Mouse (Mus musculus) G1E (cell line): ENCODE data around the gene Iqcn. TPM values are rescaled to one million over a fixed set of nuclear protein-coding genes. Genes with fewer than 3 reads are reported as not detected.

Experiments
- ATAC-seq: 2 replicates; pipeline ENCODE4 v1.8.0; 2016; ENCODE audit warnings: mild to moderate bottlenecking; ENCODE audit not compliant: insufficient number of reproducible peaks, poor library complexity, low FRiP score, severe bottlenecking; ENCODE audit errors: extremely low read depth
- DNase-seq: peaks from one replicate; pipeline ENCODE4 v3.0.0; 2012; ENCODE audit warnings: low spot score
- H3K27me3 ChIP-seq: 2 replicates; pipeline ENCODE4 v1.6.1; 2012; ENCODE audit warnings: mild to moderate bottlenecking, low read length, inconsistent platforms; ENCODE audit not compliant: insufficient read depth
- H3K36me3 ChIP-seq: replicated peaks from 2 replicates; pipeline ENCODE3; 2012; ENCODE audit warnings: mild to moderate bottlenecking, inconsistent platforms
- H3K4me1 ChIP-seq: 2 replicates; pipeline ENCODE4 v1.6.1; 2012; ENCODE audit warnings: low read depth, low read length, inconsistent platforms, mixed read lengths; ENCODE audit not compliant: insufficient read depth
- H3K4me3 ChIP-seq: 2 replicates; pipeline ENCODE4 v1.5.1; 2012; ENCODE audit warnings: low read depth, mild to moderate bottlenecking, inconsistent platforms, low read length, moderate library complexity, mixed read lengths
- H3K9me3 ChIP-seq: replicated peaks from 2 replicates; pipeline ENCODE4 v1.6.1; 2012; ENCODE audit warnings: inconsistent platforms
- CTCF ChIP-seq: IDR thresholded peaks from 2 replicates; pipeline ENCODE4 v1.5.1; 2012; ENCODE audit warnings: low read depth, low read length, inconsistent platforms, mixed read lengths
- GATA1 ChIP-seq: IDR thresholded peaks from 2 replicates; pipeline ENCODE4 v1.6.1; 2012; ENCODE audit warnings: borderline replicate concordance, low read length, inconsistent platforms, mixed read lengths
- GATA2 ChIP-seq: IDR thresholded peaks from 2 replicates; pipeline ENCODE4 v1.6.1; 2012; ENCODE audit warnings: low read depth, low read length, inconsistent platforms, borderline replicate concordance
- POLR2AphosphoS5 ChIP-seq: IDR thresholded peaks from 2 replicates; pipeline ENCODE4 v1.6.1; 2012; ENCODE audit warnings: low read depth, low read length, inconsistent platforms; ENCODE audit not compliant: insufficient replicate concordance
- TAL1 ChIP-seq: conservative IDR thresholded peaks from 2 replicates; pipeline ENCODE4 v1.6.1; 2012; ENCODE audit warnings: low read depth, low read length, inconsistent platforms, mixed read lengths
- polyA plus RNA-seq: library from polyadenylated mRNA; stranded (reverse); fragments of >175 nt; gene quantifications from 2 replicates; pipeline ENCODE4 v1.2.3, GENCODE M21; 2012
- total RNA-seq, 2 experiments: library from RNA; stranded (forward) in 1 of 2; stranded (reverse) in 1 of 2; fragments of 200-1000 nt in 1 of 2; fragments of >200 nt in 1 of 2; fragmentation: Nextera tagmentation in 1 of 2; gene quantifications; 2 replicates each; pipeline ENCODE4 v1.2.3; 2014 to 2017

Iqcn gene
- total and polyA plus RNA-seq, 3 experiments: 0.05 TPM; not detected in 2

GRCm38 (mm10) chr8:70763354-70763753 lies 60.1 kb downstream of the Iqcn start:
- Histone ChIP-seq H3K27me3 (no peaks in the 10 kb centered on the region), H3K9me3 (no peaks in the 10 kb centered on the region), H3K36me3 (peaks cover 62% of the 10 kb centered on the region), H3K4me1 (peaks cover 90% of the 10 kb centered on the region), H3K4me3 (peak overlapping the region; percentile 63; the same call in 1 of the 2 replicates)
- DNase-seq: no peak
- no peak for ATAC-seq
- TF ChIP-seq TAL1: no peak
- peak; percentile 82 for TF ChIP-seq CTCF

DNA sequence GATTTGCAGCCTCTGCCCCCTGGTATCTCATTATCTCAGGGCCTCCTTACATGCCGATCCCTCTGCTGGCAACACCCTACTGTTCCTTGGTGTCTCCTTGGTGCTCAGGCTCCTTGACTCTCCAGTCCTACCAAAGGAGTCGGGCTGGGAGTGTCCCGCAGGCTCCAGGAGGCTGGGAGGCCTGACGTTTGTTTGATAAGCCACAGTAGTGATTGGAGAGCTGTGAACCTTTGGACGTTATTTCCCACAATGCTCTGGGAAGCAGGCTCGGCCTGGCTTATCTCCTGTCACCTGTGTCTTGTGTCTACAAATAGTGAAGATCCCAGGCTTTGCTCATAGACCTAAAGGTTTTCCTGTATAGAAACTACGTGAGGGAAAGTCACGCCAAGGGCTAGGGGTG lies 60.8 kb downstream of the Iqcn start:
- peak overlapping the region; percentile 63; the same call in 1 of the 2 replicates for H3K4me3 ChIP-seq
- no peaks in the 10 kb centered on the region for H3K9me3 ChIP-seq
- TF ChIP-seq TAL1 (peak; percentile 46), GATA2 (no peak), POLR2AphosphoS5 (no peak)
- ATAC-seq (0 out of 2 replicates have a peak, but pooled peaks have one; percentile 6), DNase-seq (no peak)
- peaks cover 62% of the 10 kb centered on the region for H3K36me3 ChIP-seq
- H3K4me1 ChIP-seq: peaks cover 90% of the 10 kb centered on the region
- no peaks in the 10 kb centered on the region for H3K27me3 ChIP-seq

DNA sequence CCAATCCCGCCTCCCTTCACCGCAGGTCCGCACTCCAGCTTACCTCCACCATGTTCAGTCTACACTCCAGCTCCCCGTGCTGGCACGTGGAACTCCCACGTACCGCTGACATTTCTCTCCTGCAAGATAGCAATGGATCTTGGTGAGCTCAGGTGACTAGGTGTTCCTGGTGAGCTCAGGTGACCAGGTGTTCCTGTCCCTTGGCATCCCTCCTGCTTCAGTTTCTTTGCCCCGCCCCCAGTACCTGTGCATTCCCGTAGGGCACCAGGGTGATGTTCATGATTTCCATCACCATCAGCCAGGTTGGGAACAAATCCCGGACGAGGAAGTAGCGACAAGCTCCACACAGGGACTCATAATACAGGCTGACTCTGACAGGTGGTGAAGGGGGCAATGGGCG lies 61.4 kb downstream of the Iqcn start:
- TF ChIP-seq GATA1: no peak
- no peak for TF ChIP-seq CTCF
- TF ChIP-seq GATA2: no peak
- no peak for TF ChIP-seq POLR2AphosphoS5
- TF ChIP-seq TAL1: no peak
- H3K4me3 ChIP-seq: peak overlapping the region; percentile 63; the same call in 1 of the 2 replicates
- no peak for ATAC-seq

GRCm38 (mm10) chr8:70765329-70765728 lies 62.1 kb downstream of the Iqcn start:
- H3K4me1 ChIP-seq: peaks cover 89% of the 10 kb centered on the region
- no peaks in the 10 kb centered on the region for H3K9me3 ChIP-seq
- peaks cover 66% of the 10 kb centered on the region for H3K36me3 ChIP-seq
- no peaks in the 10 kb centered on the region; the same call in 1 of the 2 replicates for H3K27me3 ChIP-seq
- no peak for TF ChIP-seq POLR2AphosphoS5
- no peak for TF ChIP-seq TAL1
- peak overlapping the region; percentile 73; the same call in 1 of the 2 replicates for H3K4me3 ChIP-seq
- DNase-seq (no peak), ATAC-seq (no peak)

More for the DNA sequence above, 61.4 kb downstream of the Iqcn start:
- Histone ChIP-seq H3K4me1 (peaks cover 90% of the 10 kb centered on the region), H3K9me3 (no peaks in the 10 kb centered on the region), H3K27me3 (no peaks in the 10 kb centered on the region; the same call in 1 of the 2 replicates), H3K36me3 (peaks cover 62% of the 10 kb centered on the region)
- DNase-seq: no peak

DNA sequence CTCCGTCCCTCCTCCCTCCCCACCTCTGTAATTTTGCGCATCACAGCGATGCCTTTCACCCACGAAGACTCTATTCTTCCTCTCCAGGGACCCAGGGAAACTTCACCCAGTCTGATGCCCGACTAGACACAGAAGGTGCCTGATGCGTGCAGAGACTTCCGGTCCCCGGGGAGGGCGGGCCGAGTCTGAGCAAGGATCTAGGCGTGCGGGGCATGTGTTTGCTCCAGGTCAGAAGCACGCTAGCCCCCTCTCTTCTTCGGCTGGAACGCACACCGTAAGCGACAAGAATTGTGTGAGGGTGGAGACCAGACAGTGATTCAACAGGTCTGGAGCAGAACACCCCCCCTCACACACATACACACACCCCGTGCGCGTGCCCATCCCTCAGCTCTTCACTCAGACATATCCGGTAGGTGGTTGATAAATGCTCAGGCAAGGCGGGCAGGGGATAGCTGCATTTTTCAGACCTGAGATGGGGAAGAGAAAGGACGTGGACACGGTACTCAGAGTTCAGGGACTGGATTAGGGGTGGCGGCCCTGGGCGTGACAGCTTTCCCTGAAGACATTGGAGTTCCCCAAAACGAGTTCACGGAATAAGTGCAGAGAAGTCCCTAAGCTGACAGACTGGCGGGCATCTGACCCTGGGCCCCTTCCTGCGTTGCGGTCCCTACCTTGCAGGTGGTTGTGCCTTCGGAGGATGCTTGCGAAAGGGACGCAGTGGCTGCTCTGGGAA lies 62.7 kb downstream of the Iqcn start:
- Histone ChIP-seq H3K36me3 (peaks cover 73% of the 10 kb centered on the region), H3K27me3 (no peaks in the 10 kb centered on the region; the same call in 1 of the 2 replicates), H3K4me1 (peaks cover 94% of the 10 kb centered on the region), H3K9me3 (no peaks in the 10 kb centered on the region), H3K4me3 (peak overlapping the region; percentile 73)
- no peak for DNase-seq
- no peak for ATAC-seq
- no peak for TF ChIP-seq CTCF

- H3K4me1 ChIP-seq: peaks cover 94% of the 10 kb centered on the region
- H3K9me3 ChIP-seq: no peaks in the 10 kb centered on the region
- no peaks in the 10 kb centered on the region; the same call in 1 of the 2 replicates for H3K27me3 ChIP-seq
- H3K36me3 ChIP-seq: peaks cover 81% of the 10 kb centered on the region
- ATAC-seq: no peak
- TF ChIP-seq GATA1 (no peak), GATA2 (no peak)
- peak overlapping the region; percentile 73 for H3K4me3 ChIP-seq
- DNase-seq: no peak
Measured at GRCm38 (mm10) chr8:70766571-70767440, 63.5 kb downstream of the Iqcn start.

Other genes with a start within 250 kb of the Iqcn start
Only the 20 nearest of the 28 such genes appear.
- gene Fkbp8, start 175.7 kb upstream of the Iqcn start, total RNA-seq (2014; fragmentation: Nextera tagmentation): 228 and 232 TPM in 2 replicates
- 206 and 221 TPM in 2 replicates for gene Fkbp8, start 175.7 kb upstream of the Iqcn start, total RNA-seq (2017)
- 939 and 1,510 TPM in 2 replicates for gene Fkbp8, start 175.7 kb upstream of the Iqcn start, polyA plus RNA-seq
- gene Kxd1, start 175.5 kb upstream of the Iqcn start, total RNA-seq (2014; fragmentation: Nextera tagmentation): 180 and 189 TPM in 2 replicates
- gene Kxd1, start 175.5 kb upstream of the Iqcn start, total RNA-seq (2017): 47.5 and 50.9 TPM in 2 replicates
- 40.0 and 49.9 TPM in 2 replicates for gene Kxd1, start 175.5 kb upstream of the Iqcn start, polyA plus RNA-seq
- 20.8 and 22.7 TPM in 2 replicates for gene Ell, start 164.0 kb upstream of the Iqcn start, total RNA-seq (2014; fragmentation: Nextera tagmentation)
- 7.6 and 9.1 TPM in 2 replicates for gene Ell, start 164.0 kb upstream of the Iqcn start, total RNA-seq (2017)
- 56.4 and 59.0 TPM in 2 replicates for gene Ell, start 164.0 kb upstream of the Iqcn start, polyA plus RNA-seq
- gene Isyna1, start 109.1 kb upstream of the Iqcn start, total RNA-seq (2014; fragmentation: Nextera tagmentation): 22.9 and 24.4 TPM in 2 replicates
- 35.8 and 36.8 TPM in 2 replicates for gene Isyna1, start 109.1 kb upstream of the Iqcn start, total RNA-seq (2017)
- 141 and 157 TPM in 2 replicates for gene Isyna1, start 109.1 kb upstream of the Iqcn start, polyA plus RNA-seq
- 21.7 and 31.0 TPM in 2 replicates for gene Ssbp4, start 94.6 kb upstream of the Iqcn start, total RNA-seq (2014; fragmentation: Nextera tagmentation)
- 51.7 and 114 TPM in 2 replicates for gene Ssbp4, start 94.6 kb upstream of the Iqcn start, total RNA-seq (2017)
- 606 and 1,025 TPM in 2 replicates for gene Ssbp4, start 94.6 kb upstream of the Iqcn start, polyA plus RNA-seq
- 1.3 and 2.6 TPM in 2 replicates for gene Lrrc25, start 87.3 kb upstream of the Iqcn start, total RNA-seq (2014; fragmentation: Nextera tagmentation)
- 1.2 and 1.6 TPM in 2 replicates for gene Lrrc25, start 87.3 kb upstream of the Iqcn start, total RNA-seq (2017)
- 1.6 and 1.7 TPM in 2 replicates for gene Lrrc25, start 87.3 kb upstream of the Iqcn start, polyA plus RNA-seq
- not detected in 2 replicates for gene Gdf15, start 71.0 kb upstream of the Iqcn start, total RNA-seq (2014; fragmentation: Nextera tagmentation)
- not detected in 2 replicates for gene Gdf15, start 71.0 kb upstream of the Iqcn start, total RNA-seq (2017)
- 0.03 and 0.06 TPM in 2 replicates for gene Gdf15, start 71.0 kb upstream of the Iqcn start, polyA plus RNA-seq
- 16.6 and 23.1 TPM in 2 replicates for gene Pgpep1, start 43.1 kb upstream of the Iqcn start, total RNA-seq (2014; fragmentation: Nextera tagmentation)
- 9.4 and 9.5 TPM in 2 replicates for gene Pgpep1, start 43.1 kb upstream of the Iqcn start, total RNA-seq (2017)
- gene Pgpep1, start 43.1 kb upstream of the Iqcn start, polyA plus RNA-seq: 3.1 and 3.3 TPM in 2 replicates
- gene Lsm4, start 30.2 kb upstream of the Iqcn start, total RNA-seq (2014; fragmentation: Nextera tagmentation): 94.1 and 95.7 TPM in 2 replicates
- gene Lsm4, start 30.2 kb upstream of the Iqcn start, total RNA-seq (2017): 151 and 174 TPM in 2 replicates
- 889 and 1,166 TPM in 2 replicates for gene Lsm4, start 30.2 kb upstream of the Iqcn start, polyA plus RNA-seq
- gene Jund, start 4.5 kb upstream of the Iqcn start, total RNA-seq (2014; fragmentation: Nextera tagmentation): 60.3 and 72.4 TPM in 2 replicates
- gene Jund, start 4.5 kb upstream of the Iqcn start, total RNA-seq (2017): 40.2 and 75.5 TPM in 2 replicates
- 183 and 252 TPM in 2 replicates for gene Jund, start 4.5 kb upstream of the Iqcn start, polyA plus RNA-seq
- gene Gm3336, start 15.1 kb downstream of the Iqcn start, total RNA-seq (2014; fragmentation: Nextera tagmentation): 1.6 and 3.7 TPM in 2 replicates
- gene Gm3336, start 15.1 kb downstream of the Iqcn start, total RNA-seq (2017): 0.93 and 2.8 TPM in 2 replicates
- gene Gm3336, start 15.1 kb downstream of the Iqcn start, polyA plus RNA-seq: 0.66 and 0.68 TPM in 2 replicates
- gene Pde4c, start 20.3 kb downstream of the Iqcn start, total RNA-seq (2014; fragmentation: Nextera tagmentation): 0.83 TPM in 1 of 2 replicates, not detected in the other
- gene Pde4c, start 20.3 kb downstream of the Iqcn start, total RNA-seq (2017): 0.22 TPM in 1 of 2 replicates, not detected in the other
- 0.41 and 0.95 TPM in 2 replicates for gene Pde4c, start 20.3 kb downstream of the Iqcn start, polyA plus RNA-seq
- 11.2 and 11.4 TPM in 2 replicates for gene Rab3a, start 51.2 kb downstream of the Iqcn start, total RNA-seq (2014; fragmentation: Nextera tagmentation)
- 4.6 and 7.0 TPM in 2 replicates for gene Rab3a, start 51.2 kb downstream of the Iqcn start, total RNA-seq (2017)
- gene Rab3a, start 51.2 kb downstream of the Iqcn start, polyA plus RNA-seq: 10.8 and 15.4 TPM in 2 replicates
- 63.1 and 67.1 TPM in 2 replicates for gene Mpv17l2, start 57.5 kb downstream of the Iqcn start, total RNA-seq (2014; fragmentation: Nextera tagmentation)
- gene Mpv17l2, start 57.5 kb downstream of the Iqcn start, total RNA-seq (2017): 13.5 and 13.9 TPM in 2 replicates
- 89.1 and 101 TPM in 2 replicates for gene Mpv17l2, start 57.5 kb downstream of the Iqcn start, polyA plus RNA-seq
- 7.1 and 16.3 TPM in 2 replicates for gene Pik3r2, start 73.3 kb downstream of the Iqcn start, total RNA-seq (2014; fragmentation: Nextera tagmentation)
- 11.8 and 13.3 TPM in 2 replicates for gene Pik3r2, start 73.3 kb downstream of the Iqcn start, total RNA-seq (2017)
- 55.0 and 68.8 TPM in 2 replicates for gene Pik3r2, start 73.3 kb downstream of the Iqcn start, polyA plus RNA-seq
- gene Mast3, start 101.6 kb downstream of the Iqcn start, total RNA-seq (2014; fragmentation: Nextera tagmentation): 79.8 and 104 TPM in 2 replicates
- 15.7 and 18.9 TPM in 2 replicates for gene Mast3, start 101.6 kb downstream of the Iqcn start, total RNA-seq (2017)
- 323 and 357 TPM in 2 replicates for gene Mast3, start 101.6 kb downstream of the Iqcn start, polyA plus RNA-seq
- 1.9 and 2.7 TPM in 2 replicates for gene Il12rb1, start 105.0 kb downstream of the Iqcn start, total RNA-seq (2014; fragmentation: Nextera tagmentation)
- 2.3 and 3.1 TPM in 2 replicates for gene Il12rb1, start 105.0 kb downstream of the Iqcn start, total RNA-seq (2017)
- 4.6 and 5.6 TPM in 2 replicates for gene Il12rb1, start 105.0 kb downstream of the Iqcn start, polyA plus RNA-seq
- 7.4 and 19.6 TPM in 2 replicates for gene Arrdc2, start 136.3 kb downstream of the Iqcn start, total RNA-seq (2014; fragmentation: Nextera tagmentation)
- 12.3 and 15.0 TPM in 2 replicates for gene Arrdc2, start 136.3 kb downstream of the Iqcn start, total RNA-seq (2017)
- gene Arrdc2, start 136.3 kb downstream of the Iqcn start, polyA plus RNA-seq: 78.9 and 92.7 TPM in 2 replicates
- not detected in 2 replicates for gene Kcnn1, start 159.8 kb downstream of the Iqcn start, total RNA-seq (2014; fragmentation: Nextera tagmentation)
- gene Kcnn1, start 159.8 kb downstream of the Iqcn start, total RNA-seq (2017): 0.12 and 0.22 TPM in 2 replicates
- 0.02 and 0.03 TPM in 2 replicates for gene Kcnn1, start 159.8 kb downstream of the Iqcn start, polyA plus RNA-seq
- 17.0 and 18.9 TPM in 2 replicates for gene Ccdc124, start 170.5 kb downstream of the Iqcn start, total RNA-seq (2014; fragmentation: Nextera tagmentation)
- gene Ccdc124, start 170.5 kb downstream of the Iqcn start, total RNA-seq (2017): 16.1 and 16.7 TPM in 2 replicates
- gene Ccdc124, start 170.5 kb downstream of the Iqcn start, polyA plus RNA-seq: 171 and 172 TPM in 2 replicates